Comparison of ENCODE assay signal across 7 mouse cellular contexts in genomic region chr4:106617056-106617455, GRCm38 (mm10). TPM values are rescaled to one million over a fixed set of nuclear protein-coding genes. Genes with fewer than 3 reads are reported as not detected.
DNase-seq lines count a peak whose midpoint lies in the region; ATAC-seq lines count a peak whose summit lies in the region.

Gene Lexm, minus strand, starts transcription at chr4:106617241.

- 2% methylated on average over 17 of the region's 19 CpGs for WGBS in neural tube, embryonic 11.5 days
- WGBS in embryonic facial prominence, embryonic 13.5 days: 1% methylated on average over 15 of the region's 19 CpGs
- whole genome bisulfite sequencing in limb, embryonic 11.5 days: 2% methylated on average over 18 of the region's 19 CpGs

- peak within 1 kb of the TSS; percentile 28; the same call in 1 of the 2 replicates for H3K4me2 ChIP-seq in neural tube, embryonic 11.5 days (ENCODE audit: low read depth)
- H3K4me2 ChIP-seq in embryonic facial prominence, embryonic 13.5 days: peak within 1 kb of the TSS; percentile 52
- peak within 1 kb of the TSS; percentile 22; the same call in 1 of the 2 replicates for H3K4me2 ChIP-seq in limb, embryonic 11.5 days (ENCODE audit: low read depth, severe bottlenecking)

- H3K4me3 ChIP-seq in neural tube, embryonic 11.5 days (ENCODE audit: low read depth, low read length): no peak within 1 kb of the TSS
- H3K4me3 ChIP-seq in embryonic facial prominence, embryonic 13.5 days: no peak within 1 kb of the TSS
- no peak within 1 kb of the TSS for H3K4me3 ChIP-seq in limb, embryonic 11.5 days (ENCODE audit: low read depth, low read length)

- no peak within 1 kb of the TSS for H3K27ac ChIP-seq in neural tube, embryonic 11.5 days (ENCODE audit: low read depth, low read length)
- H3K27ac ChIP-seq in embryonic facial prominence, embryonic 13.5 days: no peak within 1 kb of the TSS
- H3K27ac ChIP-seq in limb, embryonic 11.5 days (replicated peaks; ENCODE audit: low read depth, low read length): no peak within 1 kb of the TSS

- peaks cover 6% of the 10 kb centered on the region for H3K27me3 ChIP-seq in neural tube, embryonic 11.5 days (ENCODE audit: control insufficient read depth, insufficient read depth, low read length)
- H3K27me3 ChIP-seq in embryonic facial prominence, embryonic 13.5 days: peaks cover 28% of the 10 kb centered on the region
- peaks cover 7% of the 10 kb centered on the region for H3K27me3 ChIP-seq in limb, embryonic 11.5 days (ENCODE audit: control insufficient read depth, insufficient read depth, low read length)

- ATAC-seq in neural tube, embryonic 11.5 days (ENCODE audit: insufficient read depth, low FRiP score, low TSS enrichment): no peak
- no peak for ATAC-seq in embryonic facial prominence, embryonic 13.5 days (ENCODE audit: insufficient number of reproducible peaks, insufficient read depth, low FRiP score, low TSS enrichment, low read depth)
- ATAC-seq in limb, embryonic 11.5 days (ENCODE audit: insufficient number of reproducible peaks, low FRiP score, low TSS enrichment, low read depth): no peak

- no peaks in the 10 kb centered on the region for H3K36me3 ChIP-seq in neural tube, embryonic 11.5 days (ENCODE audit: control insufficient read depth, insufficient read depth, low read length)
- H3K36me3 ChIP-seq in embryonic facial prominence, embryonic 13.5 days: no peaks in the 10 kb centered on the region
- no peaks in the 10 kb centered on the region for H3K36me3 ChIP-seq in limb, embryonic 11.5 days (ENCODE audit: control insufficient read depth, insufficient read depth, low read length)

- H3K9ac ChIP-seq in neural tube, embryonic 11.5 days (ENCODE audit: low read length): no peak within 1 kb of the TSS
- no peak within 1 kb of the TSS for H3K9ac ChIP-seq in embryonic facial prominence, embryonic 13.5 days
- H3K9ac ChIP-seq in limb, embryonic 11.5 days (ENCODE audit: low read length): no peak within 1 kb of the TSS

- no peak for DNase-seq in neural tube, embryonic 11.5 days (ENCODE audit: low spot score)
- DNase-seq in neural tube, embryonic 10.5 days (ENCODE audit: extremely low spot score, low spot score): no peak
- peak; percentile 69 for DNase-seq in limb, embryonic 11.5 days (ENCODE audit: low spot score)
- DNase-seq in retina, embryonic 14.5 days (ENCODE audit: low spot score): peak; percentile 24
- no peak for DNase-seq in spleen, postnatal 14 days (ENCODE audit: low spot score in 2 of 2)
- no peak for DNase-seq in lung, postnatal 36 days

- H3K9me3 ChIP-seq in neural tube, embryonic 11.5 days (ENCODE audit: control insufficient read depth, low read length): no peaks in the 10 kb centered on the region
- no peaks in the 10 kb centered on the region for H3K9me3 ChIP-seq in embryonic facial prominence, embryonic 13.5 days
- H3K9me3 ChIP-seq in limb, embryonic 11.5 days (ENCODE audit: control insufficient read depth, low read length): no peaks in the 10 kb centered on the region

- no peaks in the 10 kb centered on the region for H3K4me1 ChIP-seq in neural tube, embryonic 11.5 days (ENCODE audit: control insufficient read depth, insufficient read depth, low read length)
- peaks cover 17% of the 10 kb centered on the region for H3K4me1 ChIP-seq in embryonic facial prominence, embryonic 13.5 days
- H3K4me1 ChIP-seq in limb, embryonic 11.5 days (ENCODE audit: control insufficient read depth, insufficient read depth, low read length): peaks cover 9% of the 10 kb centered on the region

RNA-seq across cellular contexts. Expression of gene Lexm, which starts in this region (rescaled TPM):
- 0.20 and 0.27 TPM in 2 replicates for polyA plus RNA-seq in neural tube, embryonic 11.5 days (2014; fragmentation: Nextera tagmentation; extraction: Ambion mirVana)
- not detected in 2 replicates for polyA plus RNA-seq in embryonic facial prominence, embryonic 13.5 days (2015; fragmentation: Nextera tagmentation; extraction: Ambion mirVana)
- 0.33 TPM in 1 of 2 replicates, not detected in the other for polyA plus RNA-seq in limb, embryonic 11.5 days (2014; fragmentation: Nextera tagmentation; extraction: Ambion mirVana)

Comparison
In these comparisons a context has a peak if more than half of its experiments do, and no peak if none do; other contexts are left out.
1. Peak in DNase-seq and H3K4me2 ChIP-seq in limb, embryonic 11.5 days; RNA of the gene not detected or under 1 TPM.